8 mouse cellular contexts compared by ENCODE assay signal in the genomic region with DNA sequence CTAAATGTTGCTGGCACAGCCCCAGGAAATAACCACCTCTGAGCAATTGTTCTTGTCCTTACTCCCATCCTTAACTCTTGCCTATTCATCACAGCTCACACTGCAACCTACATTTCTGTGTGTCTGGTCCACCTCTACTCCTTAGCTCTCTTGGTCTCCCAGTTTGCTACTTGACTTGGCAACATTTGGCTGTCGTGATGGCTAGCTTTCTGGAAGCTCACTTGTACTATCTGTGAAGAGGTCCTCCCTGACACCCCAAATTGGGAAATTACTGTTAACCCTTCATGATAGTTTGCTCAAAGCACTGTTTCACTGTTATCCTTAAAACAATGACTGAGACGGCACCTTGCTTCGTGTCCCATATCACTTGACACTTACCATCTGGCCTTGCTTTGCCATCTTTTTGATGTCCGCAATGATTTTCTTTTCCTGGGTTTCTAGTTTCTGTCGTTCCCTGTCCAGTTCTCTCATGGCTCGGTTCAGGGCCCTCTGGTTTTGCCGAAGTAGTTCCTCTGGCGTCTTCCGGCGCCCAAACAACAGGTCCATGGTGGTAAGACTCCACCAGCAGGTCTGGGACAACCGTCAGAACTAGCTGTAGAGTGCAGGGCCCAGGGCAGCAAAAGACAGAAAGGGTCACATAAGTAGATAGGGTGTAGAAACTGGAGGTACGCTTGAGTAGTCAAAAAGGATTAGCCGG. TPM values are rescaled to one million over a fixed set of nuclear protein-coding genes. Genes with fewer than 3 reads are reported as not detected.
DNase-seq lines count a peak whose midpoint lies in the region; ATAC-seq and TF ChIP-seq lines count a peak whose summit lies in the region.

No protein-coding gene starts in this region.

- TF ChIP-seq CTCF in lung, embryonic 14.5 days (IDR thresholded peaks at IDR 0.05; ENCODE audit: low read depth) = no peak

- no peaks in the 10 kb centered on the region for H3K9me3 ChIP-seq in lung, embryonic 14.5 days (ENCODE audit: low read depth, low read length)
- no peaks in the 10 kb centered on the region for H3K9me3 ChIP-seq in embryonic facial prominence, embryonic 15.5 days (replicated peaks)
- H3K9me3 ChIP-seq in intestine, embryonic 15.5 days = no peaks in the 10 kb centered on the region
- H3K9me3 ChIP-seq in neural tube, embryonic 13.5 days = no peaks in the 10 kb centered on the region

- H3K4me3 ChIP-seq in lung, embryonic 14.5 days (ENCODE audit: low read depth, low read length) = peak overlapping the region; percentile 63
- H3K4me3 ChIP-seq in embryonic facial prominence, embryonic 15.5 days (replicated peaks) = peak overlapping the region; percentile 65
- H3K4me3 ChIP-seq in intestine, embryonic 15.5 days (replicated peaks) = peak overlapping the region; percentile 64
- H3K4me3 ChIP-seq in neural tube, embryonic 13.5 days = peak overlapping the region; percentile 80

- WGBS in lung, embryonic 14.5 days = 43% methylated on average over 13 of the region's 13 CpGs
- 42% methylated on average over 13 of the region's 13 CpGs for WGBS in embryonic facial prominence, embryonic 15.5 days
- WGBS in intestine, embryonic 15.5 days = 43% methylated on average over 13 of the region's 13 CpGs
- WGBS in neural tube, embryonic 13.5 days = 54% methylated on average over 13 of the region's 13 CpGs

- H3K27me3 ChIP-seq in lung, embryonic 14.5 days (ENCODE audit: insufficient read depth, low read length) = no peaks in the 10 kb centered on the region
- no peaks in the 10 kb centered on the region for H3K27me3 ChIP-seq in embryonic facial prominence, embryonic 15.5 days
- no peaks in the 10 kb centered on the region for H3K27me3 ChIP-seq in intestine, embryonic 15.5 days (replicated peaks)
- no peaks in the 10 kb centered on the region for H3K27me3 ChIP-seq in neural tube, embryonic 13.5 days

- H3K9ac ChIP-seq in lung, embryonic 14.5 days = peak overlapping the region; percentile 80
- H3K9ac ChIP-seq in embryonic facial prominence, embryonic 15.5 days = peak overlapping the region; percentile 67
- H3K9ac ChIP-seq in intestine, embryonic 15.5 days = peak overlapping the region; percentile 81
- peak overlapping the region; percentile 90 for H3K9ac ChIP-seq in neural tube, embryonic 13.5 days

- no peak for ATAC-seq in lung, embryonic 14.5 days (ENCODE audit: insufficient read depth)
- ATAC-seq in embryonic facial prominence, embryonic 15.5 days (ENCODE audit: insufficient number of reproducible peaks, low FRiP score, low TSS enrichment, low read depth) = no peak
- ATAC-seq in intestine, embryonic 15.5 days = no peak
- no peak for ATAC-seq in neural tube, embryonic 13.5 days (ENCODE audit: low read depth)

- H3K4me1 ChIP-seq in lung, embryonic 14.5 days (ENCODE audit: insufficient read depth) = no peaks in the 10 kb centered on the region
- H3K4me1 ChIP-seq in embryonic facial prominence, embryonic 15.5 days = peaks cover 42% of the 10 kb centered on the region
- H3K4me1 ChIP-seq in intestine, embryonic 15.5 days (replicated peaks) = peaks cover 27% of the 10 kb centered on the region
- H3K4me1 ChIP-seq in neural tube, embryonic 13.5 days (replicated peaks) = peaks cover 43% of the 10 kb centered on the region

- H3K36me3 ChIP-seq in lung, embryonic 14.5 days (ENCODE audit: insufficient read depth) = peaks cover 71% of the 10 kb centered on the region
- H3K36me3 ChIP-seq in embryonic facial prominence, embryonic 15.5 days = peaks cover 68% of the 10 kb centered on the region
- peaks cover 48% of the 10 kb centered on the region for H3K36me3 ChIP-seq in intestine, embryonic 15.5 days
- H3K36me3 ChIP-seq in neural tube, embryonic 13.5 days = peaks cover 68% of the 10 kb centered on the region

- peak overlapping the region; percentile 89 for H3K27ac ChIP-seq in lung, embryonic 14.5 days (ENCODE audit: low read depth)
- H3K27ac ChIP-seq in embryonic facial prominence, embryonic 15.5 days (replicated peaks) = peak overlapping the region; percentile 95
- peak overlapping the region; percentile 93 for H3K27ac ChIP-seq in intestine, embryonic 15.5 days
- peak overlapping the region; percentile 95 for H3K27ac ChIP-seq in neural tube, embryonic 13.5 days (replicated peaks)

- peak overlapping the region; percentile 90 for H3K4me2 ChIP-seq in lung, embryonic 14.5 days
- peak overlapping the region; percentile 84 for H3K4me2 ChIP-seq in embryonic facial prominence, embryonic 15.5 days (replicated peaks)
- H3K4me2 ChIP-seq in intestine, embryonic 15.5 days (replicated peaks) = peak overlapping the region; percentile 84
- H3K4me2 ChIP-seq in neural tube, embryonic 13.5 days = peak overlapping the region; percentile 95

- no peak for DNase-seq in lung, embryonic 14.5 days
- no peak for DNase-seq in lung, adult 18-20 months
- DNase-seq in urinary bladder, postnatal 36 days (ENCODE audit: low spot score in 2 of 2) = no peak
- DNase-seq in retina, postnatal 1 day = no peak
- no peak for DNase-seq in kidney, adult 9 months

RNA-seq across cellular contexts. Expression of a gene that starts 1.0 kb away (rescaled TPM):
- polyA plus RNA-seq in lung, embryonic 14.5 days (2014; fragmentation: Nextera tagmentation; extraction: Ambion mirVana) = 123 and 128 TPM in 2 replicates
- polyA plus RNA-seq in embryonic facial prominence, embryonic 15.5 days (2015; fragmentation: Nextera tagmentation; extraction: Ambion mirVana) = 179 and 184 TPM in 2 replicates
- 162 and 177 TPM in 2 replicates for polyA plus RNA-seq in intestine, embryonic 15.5 days (2015; fragmentation: Nextera tagmentation; extraction: Ambion mirVana)
- 170 and 189 TPM in 2 replicates for polyA plus RNA-seq in neural tube, embryonic 13.5 days (2015; fragmentation: Nextera tagmentation; extraction: Ambion mirVana)

RNA-seq across cellular contexts. Expression of a gene that starts 4.5 kb away (rescaled TPM):
- polyA plus RNA-seq in lung, embryonic 14.5 days (2014; fragmentation: Nextera tagmentation; extraction: Ambion mirVana) = 150 and 168 TPM in 2 replicates
- 126 and 127 TPM in 2 replicates for polyA plus RNA-seq in embryonic facial prominence, embryonic 15.5 days (2015; fragmentation: Nextera tagmentation; extraction: Ambion mirVana)
- 109 and 118 TPM in 2 replicates for polyA plus RNA-seq in intestine, embryonic 15.5 days (2015; fragmentation: Nextera tagmentation; extraction: Ambion mirVana)
- polyA plus RNA-seq in neural tube, embryonic 13.5 days (2015; fragmentation: Nextera tagmentation; extraction: Ambion mirVana) = 149 and 152 TPM in 2 replicates

RNA-seq across cellular contexts. Expression of a gene that starts 21.0 kb away (rescaled TPM):
- polyA plus RNA-seq in lung, embryonic 14.5 days (2014; fragmentation: Nextera tagmentation; extraction: Ambion mirVana) = 2.3 and 3.3 TPM in 2 replicates
- 4.4 and 4.6 TPM in 2 replicates for polyA plus RNA-seq in embryonic facial prominence, embryonic 15.5 days (2015; fragmentation: Nextera tagmentation; extraction: Ambion mirVana)
- 2.1 and 2.5 TPM in 2 replicates for polyA plus RNA-seq in intestine, embryonic 15.5 days (2015; fragmentation: Nextera tagmentation; extraction: Ambion mirVana)
- polyA plus RNA-seq in neural tube, embryonic 13.5 days (2015; fragmentation: Nextera tagmentation; extraction: Ambion mirVana) = 5.6 and 6.0 TPM in 2 replicates

RNA-seq across cellular contexts. Expression of a gene that starts 23.8 kb away (rescaled TPM):
- polyA plus RNA-seq in lung, embryonic 14.5 days (2014; fragmentation: Nextera tagmentation; extraction: Ambion mirVana) = 29.8 and 30.4 TPM in 2 replicates
- 26.0 and 29.4 TPM in 2 replicates for polyA plus RNA-seq in embryonic facial prominence, embryonic 15.5 days (2015; fragmentation: Nextera tagmentation; extraction: Ambion mirVana)
- polyA plus RNA-seq in intestine, embryonic 15.5 days (2015; fragmentation: Nextera tagmentation; extraction: Ambion mirVana) = 20.7 and 21.2 TPM in 2 replicates
- 36.2 and 37.8 TPM in 2 replicates for polyA plus RNA-seq in neural tube, embryonic 13.5 days (2015; fragmentation: Nextera tagmentation; extraction: Ambion mirVana)

RNA-seq across cellular contexts. Expression of a gene that starts 34.7 kb away (rescaled TPM):
- 458 and 511 TPM in 2 replicates for polyA plus RNA-seq in lung, embryonic 14.5 days (2014; fragmentation: Nextera tagmentation; extraction: Ambion mirVana)
- 279 and 290 TPM in 2 replicates for polyA plus RNA-seq in embryonic facial prominence, embryonic 15.5 days (2015; fragmentation: Nextera tagmentation; extraction: Ambion mirVana)
- polyA plus RNA-seq in intestine, embryonic 15.5 days (2015; fragmentation: Nextera tagmentation; extraction: Ambion mirVana) = 218 and 244 TPM in 2 replicates
- polyA plus RNA-seq in neural tube, embryonic 13.5 days (2015; fragmentation: Nextera tagmentation; extraction: Ambion mirVana) = 223 and 229 TPM in 2 replicates
